Mouse (Mus musculus) intestine, embryonic 16.5 days (tissue): ENCODE measurements around the gene Bfsp2. TPM values are rescaled to one million over a fixed set of nuclear protein-coding genes. Genes with fewer than 3 reads are reported as not detected.
A peak's percentile ranks its signal among the peaks of the same experiment; 100 is the strongest.

Source experiments
- ATAC-seq: fragments of 200-750 bp; cut with Nextera tagmentation; 2 replicates; pipeline ENCODE4 v1.8.0; 2017; ENCODE audit warnings: moderate TSS enrichment, moderate library complexity
- H3K27ac ChIP-seq: fragments of 300-500 bp; sonication (generic); 2 replicates; pipeline ENCODE4 v1.5.1; 2014; ENCODE audit warnings: mild to moderate bottlenecking, low read length
- H3K27me3 ChIP-seq: fragments of 300-500 bp; sonication (generic); replicated peaks from 2 replicates; pipeline ENCODE4 v1.6.1; 2014; ENCODE audit warnings: low read length, control low read depth, mixed read lengths; ENCODE audit not compliant: control insufficient read depth, insufficient read depth
- H3K36me3 ChIP-seq: fragments of 300-500 bp; sonication (generic); 2 replicates; pipeline ENCODE4 v1.6.1; 2014; ENCODE audit warnings: low read length, control low read depth; ENCODE audit not compliant: control insufficient read depth, insufficient read depth
- H3K4me1 ChIP-seq: fragments of 300-500 bp; sonication (generic); 2 replicates; pipeline ENCODE4 v1.6.1; 2014; ENCODE audit warnings: low read length, control low read depth, mixed read lengths; ENCODE audit not compliant: control insufficient read depth, insufficient read depth
- H3K4me2 ChIP-seq: fragments of 300-500 bp; sonication (generic); 2 replicates; pipeline ENCODE4 v1.6.1; 2014; ENCODE audit warnings: low read depth, low read length, control low read depth
- H3K4me3 ChIP-seq: fragments of 300-500 bp; sonication (generic); 2 replicates; pipeline ENCODE4 v1.5.1; 2014; ENCODE audit warnings: mild to moderate bottlenecking, low read length
- H3K9ac ChIP-seq: fragments of 300-500 bp; sonication (generic); 2 replicates; pipeline ENCODE4 v1.6.1; 2014; ENCODE audit warnings: low read depth, low read length
- H3K9me3 ChIP-seq: fragments of 300-500 bp; sonication (generic); 2 replicates; pipeline ENCODE4 v1.6.1; 2016; ENCODE audit warnings: low read length, control low read depth; ENCODE audit not compliant: control insufficient read depth
- WGBS: fragments of 180-500 bp; shearing (Covaris S2); extraction: QIAGEN DNeasy Blood & Tissue Kit; methylation state at CpG from one replicate; pipeline ENCODE4 v1.1.7; 2014; 5-methylcytosine and 5-hydroxymethylcytosine counted together
- polyA plus RNA-seq: library from polyadenylated mRNA; unstranded; fragments of >200 nt; fragmentation: Nextera tagmentation; extraction: Ambion mirVana; gene quantifications from 2 replicates; pipeline ENCODE4 v1.2.1, GENCODE M21; 2015

Bfsp2 gene
- polyA plus RNA-seq, 1 experiment from 2014 or later: not detected

DNA sequence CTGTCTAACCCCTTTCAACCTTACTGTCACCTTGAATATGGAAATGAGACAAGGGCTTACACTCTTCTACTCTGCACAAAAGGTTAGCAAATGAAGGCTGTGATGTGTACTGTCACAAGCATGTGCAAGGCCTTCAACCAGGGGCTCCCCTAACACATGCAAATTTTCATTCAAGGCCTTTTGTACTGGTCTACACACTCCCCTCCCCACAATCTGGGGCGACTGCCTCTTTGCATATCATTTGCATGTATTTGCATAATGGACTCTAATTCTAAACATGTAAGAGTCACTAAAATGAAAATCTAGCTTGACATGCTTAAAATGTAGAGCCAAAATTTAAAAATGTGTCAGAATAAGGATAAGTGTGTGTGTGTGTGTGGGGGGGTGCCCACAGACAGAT lies 24.4 kb upstream of the Bfsp2 start:
- Histone ChIP-seq H3K4me3 (no peak overlapping the region), H3K4me1 (peaks cover 13% of the 10 kb centered on the region), H3K9ac (no peak overlapping the region), H3K27ac (no peak overlapping the region), H3K4me2 (no peak overlapping the region), H3K36me3 (no peaks in the 10 kb centered on the region), H3K9me3 (no peaks in the 10 kb centered on the region), H3K27me3 (no peaks in the 10 kb centered on the region)
- 80% methylated on average over 1 of the region's 1 CpGs for WGBS
- ATAC-seq: no peak

DNA sequence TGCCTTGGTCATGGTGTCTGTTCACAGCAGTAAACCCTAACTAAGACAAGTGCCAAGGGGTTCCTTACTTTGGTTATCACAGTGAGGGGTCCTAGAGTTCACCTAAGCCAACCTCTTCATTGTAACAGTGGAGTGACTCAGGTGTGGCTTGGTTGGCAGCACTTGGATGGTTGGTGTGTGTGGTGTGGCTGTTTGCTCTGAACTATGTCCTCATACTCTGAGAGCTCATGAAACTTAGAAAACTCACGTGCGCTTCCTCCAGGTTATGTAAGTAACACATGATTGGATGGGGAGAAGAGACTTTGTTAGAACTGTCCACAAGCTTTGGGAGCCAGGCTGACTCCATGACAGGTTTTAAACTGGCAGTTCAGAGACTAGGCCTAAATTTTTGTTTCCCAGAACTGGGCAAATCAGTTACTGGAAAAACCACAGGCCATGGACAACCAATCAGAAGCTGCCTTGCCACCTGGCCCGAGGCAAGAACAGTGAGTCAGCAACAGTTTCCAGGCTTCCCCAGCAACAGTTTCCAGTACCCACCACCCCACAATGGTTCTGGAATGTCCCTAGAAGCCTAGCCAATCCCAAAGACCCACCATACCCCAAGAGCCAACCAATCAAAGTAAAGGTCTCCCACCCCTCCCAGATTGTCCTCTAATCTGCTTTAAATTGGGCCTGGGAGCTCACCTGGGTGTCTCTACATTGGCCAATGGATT lies 23.5 kb upstream of the Bfsp2 start:
- Histone ChIP-seq H3K4me1 (peaks cover 13% of the 10 kb centered on the region), H3K27me3 (no peaks in the 10 kb centered on the region), H3K9me3 (no peaks in the 10 kb centered on the region), H3K27ac (no peak overlapping the region), H3K9ac (no peak overlapping the region), H3K4me3 (no peak overlapping the region), H3K36me3 (no peaks in the 10 kb centered on the region), H3K4me2 (no peak overlapping the region)
- WGBS: 93% methylated on average over 3 of the region's 3 CpGs
- ATAC-seq: no peak

GRCm38 (mm10) chr9:103502655-103503054 lies 22.4 kb upstream of the Bfsp2 start:
- 98% methylated on average over 2 of the region's 2 CpGs for WGBS
- H3K9ac ChIP-seq: no peak overlapping the region
- no peak overlapping the region for H3K4me3 ChIP-seq
- no peaks in the 10 kb centered on the region for H3K9me3 ChIP-seq
- H3K27ac ChIP-seq: no peak overlapping the region
- H3K27me3 ChIP-seq: no peaks in the 10 kb centered on the region
- peaks cover 10% of the 10 kb centered on the region for H3K4me1 ChIP-seq
- H3K36me3 ChIP-seq: no peaks in the 10 kb centered on the region
- no peak overlapping the region for H3K4me2 ChIP-seq
- no peak for ATAC-seq

GRCm38 (mm10) chr9:103501861-103502364 lies 21.7 kb upstream of the Bfsp2 start:
- peak; percentile 51; the same call in 1 of the 2 replicates for ATAC-seq
- Histone ChIP-seq H3K9ac (no peak overlapping the region), H3K4me2 (no peak overlapping the region), H3K36me3 (no peaks in the 10 kb centered on the region), H3K27me3 (no peaks in the 10 kb centered on the region), H3K4me3 (no peak overlapping the region), H3K9me3 (no peaks in the 10 kb centered on the region), H3K27ac (no peak overlapping the region), H3K4me1 (peaks cover 9% of the 10 kb centered on the region)
- 18% methylated on average over 14 of the region's 14 CpGs for WGBS

- no peak overlapping the region for H3K27ac ChIP-seq
- no peaks in the 10 kb centered on the region for H3K36me3 ChIP-seq
- H3K9ac ChIP-seq: no peak overlapping the region
- no peak overlapping the region for H3K4me3 ChIP-seq
- 93% methylated on average over 18 of the region's 18 CpGs for WGBS
- no peak overlapping the region for H3K4me2 ChIP-seq
- H3K4me1 ChIP-seq: peaks cover 11% of the 10 kb centered on the region
- ATAC-seq: no peak
- H3K9me3 ChIP-seq: no peaks in the 10 kb centered on the region
- H3K27me3 ChIP-seq: no peaks in the 10 kb centered on the region
Measured at GRCm38 (mm10) chr9:103499366-103499765, 19.1 kb upstream of the Bfsp2 start.

GRCm38 (mm10) chr9:103498699-103499098 lies 18.5 kb upstream of the Bfsp2 start:
- H3K27ac ChIP-seq: no peak overlapping the region
- no peak overlapping the region for H3K9ac ChIP-seq
- H3K4me3 ChIP-seq: no peak overlapping the region
- H3K27me3 ChIP-seq: no peaks in the 10 kb centered on the region
- 70% methylated on average over 8 of the region's 8 CpGs for WGBS
- ATAC-seq: no peak
- H3K9me3 ChIP-seq: no peaks in the 10 kb centered on the region
- H3K4me1 ChIP-seq: peaks cover 11% of the 10 kb centered on the region
- no peak overlapping the region for H3K4me2 ChIP-seq
- no peaks in the 10 kb centered on the region for H3K36me3 ChIP-seq

- H3K4me1 ChIP-seq: 0 out of 2 replicates have a peak, but pooled peaks cover 5% of the 10 kb centered on the region
- H3K36me3 ChIP-seq: no peaks in the 10 kb centered on the region
- no peak overlapping the region for H3K9ac ChIP-seq
- no peaks in the 10 kb centered on the region for H3K9me3 ChIP-seq
- 85% methylated on average over 11 of the region's 11 CpGs for WGBS
- no peak overlapping the region for H3K4me3 ChIP-seq
- ATAC-seq: no peak
- no peak overlapping the region for H3K27ac ChIP-seq
- no peaks in the 10 kb centered on the region for H3K27me3 ChIP-seq
- H3K4me2 ChIP-seq: no peak overlapping the region
Measured at GRCm38 (mm10) chr9:103495391-103495790, 15.2 kb upstream of the Bfsp2 start.

DNA sequence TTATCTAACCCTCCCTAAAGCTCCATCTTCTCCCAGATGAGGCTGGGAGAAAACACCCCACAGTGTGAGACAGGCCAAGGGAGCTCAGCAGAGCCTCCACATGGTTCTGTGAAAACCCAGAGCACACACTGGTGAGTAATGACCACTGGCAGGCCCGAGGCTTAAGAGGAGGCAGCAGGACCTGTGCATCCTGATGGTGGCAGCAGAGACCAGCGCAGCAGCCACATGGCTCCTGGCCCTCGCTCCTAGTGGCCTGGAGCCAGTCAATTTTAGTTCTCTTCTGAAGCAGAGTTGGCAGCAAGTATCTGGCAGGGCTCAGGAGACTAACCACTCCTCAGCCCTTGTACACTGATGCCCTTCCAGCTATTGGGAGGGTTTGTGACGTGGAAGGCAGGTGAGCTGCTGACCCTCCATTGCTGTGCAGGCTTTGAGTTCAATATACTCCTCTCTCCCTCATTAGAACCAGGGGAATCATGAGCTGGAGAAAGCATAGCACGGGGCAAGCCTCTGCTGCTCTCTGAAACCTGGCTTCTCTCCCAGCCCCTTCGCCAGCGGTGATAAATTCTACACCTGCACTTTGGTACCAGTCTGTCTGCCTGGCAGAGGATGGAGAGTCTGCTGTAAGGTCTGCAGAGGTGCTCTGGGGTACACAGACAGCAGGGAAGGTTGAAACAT lies 14.3 kb upstream of the Bfsp2 start:
- ATAC-seq: peak; percentile 88
- no peak overlapping the region for H3K9ac ChIP-seq
- WGBS: 31% methylated on average over 7 of the region's 7 CpGs

DNA sequence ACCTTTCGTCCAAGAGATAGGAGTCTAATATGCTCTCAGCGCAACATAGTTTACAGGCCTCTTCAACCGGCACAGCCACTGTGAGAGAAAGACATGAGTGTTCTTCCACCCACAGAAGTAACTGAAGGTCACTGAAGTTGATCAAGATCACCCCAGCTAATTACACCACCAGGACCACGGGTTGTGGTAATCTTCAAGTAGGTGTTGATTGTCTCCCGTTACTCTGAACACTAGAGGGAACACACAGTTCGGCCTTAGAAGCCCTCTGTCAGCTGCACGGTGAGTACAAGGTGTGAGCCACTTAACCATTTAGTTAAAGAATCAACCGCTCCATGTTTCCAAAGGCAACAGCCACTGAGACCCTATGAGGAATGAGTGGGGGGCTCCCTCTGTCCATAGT lies 11.8 kb upstream of the Bfsp2 start:
- H3K36me3 ChIP-seq: no peaks in the 10 kb centered on the region
- H3K4me1 ChIP-seq: 0 out of 2 replicates have a peak, but pooled peaks cover 5% of the 10 kb centered on the region
- ATAC-seq: no peak
- no peak overlapping the region for H3K4me3 ChIP-seq
- H3K9ac ChIP-seq: no peak overlapping the region
- H3K27me3 ChIP-seq: no peaks in the 10 kb centered on the region
- 80% methylated on average over 8 of the region's 8 CpGs for WGBS
- H3K27ac ChIP-seq: no peak overlapping the region
- H3K4me2 ChIP-seq: no peak overlapping the region
- no peaks in the 10 kb centered on the region for H3K9me3 ChIP-seq

More for the DNA sequence above, 14.3 kb upstream of the Bfsp2 start:
- Histone ChIP-seq H3K27ac (no peak overlapping the region), H3K4me3 (no peak overlapping the region), H3K9me3 (no peaks in the 10 kb centered on the region), H3K36me3 (no peaks in the 10 kb centered on the region), H3K27me3 (no peaks in the 10 kb centered on the region), H3K4me1 (0 out of 2 replicates have a peak, but pooled peaks cover 5% of the 10 kb centered on the region), H3K4me2 (no peak overlapping the region)
